Comparison of ENCODE assay signal across 10 mouse cellular contexts in genomic region chr9:45430698-45430959, GRCm38 (mm10). TPM values are rescaled to one million over a fixed set of nuclear protein-coding genes. Genes with fewer than 3 reads are reported as not detected.
A peak's percentile ranks its signal among the peaks of the same experiment; 100 is the strongest.
DNase-seq lines count a peak whose midpoint lies in the region; ATAC-seq and TF ChIP-seq lines count a peak whose summit lies in the region.
"Had no signal": no experiment of that assay in that cellular context is flagged by ENCODE, and none has a peak within 500 bp of the region (broad histone marks: within the 10 kb centered on the region; RNA-seq: fewer than 3 reads in every experiment).

No protein-coding gene starts in this region.

- no peak overlapping the region for H3K27ac ChIP-seq in heart, embryonic 14.5 days (replicated peaks in 1 of 2; ENCODE audit: control insufficient read depth in 1 of 2, insufficient read depth in 1 of 2, low read depth in 2 of 2, low read length in 2 of 2)
- H3K27ac ChIP-seq in ES-Bruce4 (ENCODE audit: insufficient read depth, low read length): no peak overlapping the region
- H3K27ac ChIP-seq in forebrain, postnatal 0 days (ENCODE audit: low read depth, low read length): peak overlapping the region; percentile 91
- no peak overlapping the region for H3K27ac ChIP-seq in midbrain, embryonic 11.5 days (ENCODE audit: low read depth, low read length)
- H3K27ac ChIP-seq: macrophage had no signal

- H3K9me3 ChIP-seq in heart, embryonic 14.5 days (ENCODE audit: control insufficient read depth, low read length): no peaks in the 10 kb centered on the region
- no peaks in the 10 kb centered on the region for H3K9me3 ChIP-seq in ES-Bruce4 (replicated peaks; ENCODE audit: control insufficient read depth, insufficient read depth, low read length, poor library complexity, severe bottlenecking)
- no peaks in the 10 kb centered on the region for H3K9me3 ChIP-seq in forebrain, postnatal 0 days (ENCODE audit: low read length)
- H3K9me3 ChIP-seq in midbrain, embryonic 11.5 days (ENCODE audit: control insufficient read depth, low read length): no peaks in the 10 kb centered on the region

- TF ChIP-seq CTCF in ES-Bruce4 (IDR thresholded peaks at IDR 0.05; ENCODE audit: low read depth, low read length): no peak
- TF ChIP-seq CTCF in forebrain, postnatal 0 days (IDR thresholded peaks at IDR 0.05; ENCODE audit: low read depth): no peak

- no peak overlapping the region for H3K9ac ChIP-seq in heart, embryonic 14.5 days (ENCODE audit: low read length)
- H3K9ac ChIP-seq in ES-Bruce4 (ENCODE audit: low read depth, poor library complexity, severe bottlenecking): peak overlapping the region; percentile 76
- peak overlapping the region; percentile 81 for H3K9ac ChIP-seq in forebrain, postnatal 0 days
- 0 out of 2 replicates have a peak overlapping the region, but pooled peaks have one; percentile 44 for H3K9ac ChIP-seq in midbrain, embryonic 11.5 days (ENCODE audit: low read length)

- no peak for ATAC-seq in heart, embryonic 14.5 days (ENCODE audit: insufficient number of reproducible peaks, insufficient read depth, low FRiP score, low read depth)
- peak; percentile 54; the same call in 1 of the 2 replicates for ATAC-seq in forebrain, postnatal 0 days
- ATAC-seq in midbrain, embryonic 11.5 days (ENCODE audit: low FRiP score): no peak
- ATAC-seq: CD4-positive, CD25-positive, alpha-beta regulatory T cell, adult 4 months had no signal

- TF ChIP-seq POLR2A in ES-Bruce4 (IDR thresholded peaks at IDR 0.05; ENCODE audit: insufficient read depth, low read length): no peak

- H3K36me3 ChIP-seq in heart, embryonic 14.5 days (ENCODE audit: control insufficient read depth, insufficient read depth, low read length): no peaks in the 10 kb centered on the region
- no peaks in the 10 kb centered on the region for H3K36me3 ChIP-seq in ES-Bruce4 (ENCODE audit: control insufficient read depth, insufficient read depth, low read length, poor library complexity, severe bottlenecking)
- H3K36me3 ChIP-seq in forebrain, postnatal 0 days (ENCODE audit: insufficient read depth): no peaks in the 10 kb centered on the region
- no peaks in the 10 kb centered on the region for H3K36me3 ChIP-seq in midbrain, embryonic 11.5 days (ENCODE audit: control insufficient read depth, insufficient read depth, low read length)

- DNase-seq in heart, adult 9 months (ENCODE audit: low spot score in 2 of 2): no peak
- DNase-seq in forebrain, postnatal 0 days: peak; percentile 55
- no peak for DNase-seq in midbrain, embryonic 11.5 days (ENCODE audit: low spot score, missing footprints)
- DNase-seq in urinary bladder, adult 2 months (ENCODE audit: low spot score): no peak
- no peak for DNase-seq in adrenal gland, postnatal 25 days
- no peak for DNase-seq in thymus, postnatal 36 days

- H3K4me2 ChIP-seq in heart, embryonic 14.5 days (ENCODE audit: low read length): peak overlapping the region; percentile 68
- H3K4me2 ChIP-seq in forebrain, postnatal 0 days (ENCODE audit: low read depth): peak overlapping the region; percentile 81
- peak overlapping the region; percentile 49 for H3K4me2 ChIP-seq in midbrain, embryonic 11.5 days

- peak overlapping the region; percentile 22 to 41 for H3K4me3 ChIP-seq in heart, embryonic 14.5 days (ENCODE audit: control insufficient read depth in 1 of 2, insufficient read depth in 1 of 2, low read depth in 1 of 2, low read length in 2 of 2)
- H3K4me3 ChIP-seq in ES-Bruce4 (ENCODE audit: low read depth, low read length): peak overlapping the region; percentile 93
- H3K4me3 ChIP-seq in forebrain, postnatal 0 days (ENCODE audit: low read depth, low read length): peak overlapping the region; percentile 80
- H3K4me3 ChIP-seq in midbrain, embryonic 11.5 days (ENCODE audit: low read depth, low read length): peak overlapping the region; percentile 31

- 3% methylated on average over 16 of the region's 17 CpGs for WGBS in heart, embryonic 14.5 days
- 2% methylated on average over 16 of the region's 17 CpGs for WGBS in forebrain, postnatal 0 days
- under 1% methylated on average over 15 of the region's 17 CpGs for WGBS in midbrain, embryonic 11.5 days

- H3K4me1 ChIP-seq in heart, embryonic 14.5 days (ENCODE audit: control insufficient read depth in 2 of 2, insufficient read depth in 2 of 2, low read length in 2 of 2): peaks cover 0 to 10% of the 10 kb centered on the region in 2 experiments; a peak in 2 of 4 replicates
- no peaks in the 10 kb centered on the region for H3K4me1 ChIP-seq in ES-Bruce4 (ENCODE audit: control insufficient read depth, insufficient read depth, low read length)
- H3K4me1 ChIP-seq in forebrain, postnatal 0 days (ENCODE audit: insufficient read depth): peaks cover 32% of the 10 kb centered on the region
- peaks cover 9% of the 10 kb centered on the region for H3K4me1 ChIP-seq in midbrain, embryonic 11.5 days (ENCODE audit: control insufficient read depth, insufficient read depth, low read length)

- peaks cover 60% of the 10 kb centered on the region for H3K27me3 ChIP-seq in heart, embryonic 14.5 days (ENCODE audit: control insufficient read depth, insufficient read depth, low read length)
- peaks cover 16% of the 10 kb centered on the region for H3K27me3 ChIP-seq in ES-Bruce4 (ENCODE audit: control insufficient read depth, insufficient read depth, low read length, poor library complexity, severe bottlenecking)
- H3K27me3 ChIP-seq in forebrain, postnatal 0 days (ENCODE audit: insufficient read depth, low read length): no peaks in the 10 kb centered on the region
- peaks cover 40% of the 10 kb centered on the region for H3K27me3 ChIP-seq in midbrain, embryonic 11.5 days (ENCODE audit: control insufficient read depth, insufficient read depth, low read length)

- TF ChIP-seq EP300 in ES-Bruce4 (IDR thresholded peaks at IDR 0.05; ENCODE audit: insufficient read depth, low read depth, low read length): no peak

RNA-seq across cellular contexts. Expression of gene Dscaml1, which starts 4.2 kb away (rescaled TPM):
- 0.08 and 0.55 TPM in 2 replicates for polyA plus RNA-seq in heart, embryonic 14.5 days (2014; fragmentation: Nextera tagmentation; extraction: Ambion mirVana)
- 3.8 and 4.0 TPM in 2 replicates for polyA plus RNA-seq in ES-Bruce4 (2011; ENCODE audit: insufficient read depth, insufficient read length, low read depth, missing spikeins)
- 28.9 and 42.6 TPM in 2 replicates for total RNA-seq in forebrain, postnatal 0 days (2014; rRNA removed)
- 13.4 and 19.6 TPM in 2 replicates for polyA plus RNA-seq in forebrain, postnatal 0 days (2015; fragmentation: Nextera tagmentation; extraction: Ambion mirVana)
- 0.74 and 0.86 TPM in 2 replicates for polyA plus RNA-seq in midbrain, embryonic 11.5 days (2014; fragmentation: Nextera tagmentation; extraction: Ambion mirVana)
- 0.07 and 0.13 TPM in 2 replicates for polyA plus RNA-seq in urinary bladder, adult 2 months (2012; rRNA removed)
- 0.62 and 1.5 TPM in 2 replicates for total RNA-seq in adrenal gland, postnatal 25 days (2021)
- polyA plus RNA-seq: CD4-positive, CD25-positive, alpha-beta regulatory T cell, adult 4 months had no signal

RNA-seq across cellular contexts. Expression of gene Fxyd2, which starts 31.2 kb away (rescaled TPM):
- polyA plus RNA-seq in heart, embryonic 14.5 days (2014; fragmentation: Nextera tagmentation; extraction: Ambion mirVana): 0.92 and 2.0 TPM in 2 replicates
- not detected in 2 replicates for polyA plus RNA-seq in ES-Bruce4 (2011; ENCODE audit: insufficient read depth, insufficient read length, low read depth, missing spikeins)
- total RNA-seq in forebrain, postnatal 0 days (2014; rRNA removed): 22.6 and 22.7 TPM in 2 replicates
- polyA plus RNA-seq in forebrain, postnatal 0 days (2015; fragmentation: Nextera tagmentation; extraction: Ambion mirVana): 15.9 and 16.6 TPM in 2 replicates
- 1.00 and 1.5 TPM in 2 replicates for polyA plus RNA-seq in midbrain, embryonic 11.5 days (2014; fragmentation: Nextera tagmentation; extraction: Ambion mirVana)
- 10.5 and 16.5 TPM in 2 replicates for polyA plus RNA-seq in urinary bladder, adult 2 months (2012; rRNA removed)
- 2.9 and 3.4 TPM in 2 replicates for total RNA-seq in adrenal gland, postnatal 25 days (2021)
- polyA plus RNA-seq: CD4-positive, CD25-positive, alpha-beta regulatory T cell, adult 4 months had no signal

Comparison
In these comparisons a context has a peak if more than half of its experiments do, and no peak if none do; other contexts are left out.
1. H3K4me3 ChIP-seq: peak in every context shown above with its lines; median percentile 93 in ES-Bruce4; 80 in forebrain, postnatal 0 days; 32 in heart, embryonic 14.5 days; 31 in midbrain, embryonic 11.5 days.